Mouse (Mus musculus): Measurements from ENCODE around the gene Taok2.
"Not testable (repeated sequence)": the region's sequence is repeated elsewhere in the genome, so short reads cannot be mapped to it uniquely, and the experiment has no call there.

The Taok2 gene

DNA sequence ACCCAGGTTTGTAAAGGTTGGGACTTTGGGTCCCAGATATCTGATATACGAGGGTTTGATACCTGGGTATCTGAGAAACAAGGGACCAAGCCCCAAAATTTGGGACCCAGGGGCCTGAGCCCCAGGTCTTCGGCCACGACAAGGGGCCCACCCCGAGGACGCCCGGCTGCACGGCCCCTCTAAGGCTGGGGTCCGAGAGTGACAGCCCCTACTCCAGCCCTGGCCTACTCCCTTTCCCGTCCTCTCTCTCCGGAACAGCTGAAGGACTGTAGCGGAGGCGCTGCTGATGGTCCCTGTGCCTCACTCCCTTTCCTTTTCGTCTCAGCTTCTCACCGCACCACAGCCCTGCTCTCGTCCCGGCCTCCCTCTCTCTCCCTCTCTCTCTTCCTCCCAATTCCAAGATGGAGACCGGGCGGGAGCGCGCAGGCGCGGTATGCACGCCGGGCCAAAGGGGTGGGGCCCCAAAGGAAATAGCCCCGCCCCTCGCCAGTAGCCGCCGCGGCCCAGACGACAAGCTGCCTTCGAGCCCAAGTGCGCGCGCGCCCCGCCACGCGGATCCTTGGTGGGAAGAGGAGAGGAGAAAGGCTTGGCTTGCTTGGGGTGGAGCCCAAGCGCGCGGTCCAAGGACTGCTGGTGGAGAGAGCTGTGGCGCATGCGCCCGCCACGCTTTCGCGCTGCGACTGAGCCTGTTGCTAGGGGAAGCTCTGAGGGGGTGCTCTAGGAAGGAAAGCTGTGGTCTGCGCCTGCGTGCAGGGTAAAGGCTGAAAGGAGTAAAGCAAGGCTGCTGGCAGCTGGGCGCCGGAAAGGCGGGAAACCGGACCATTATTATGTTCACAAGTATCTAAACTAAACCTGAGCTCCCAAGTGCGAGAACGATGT is at the start of gene Taok2:
TSS of gene Taok2 (minus strand) at position 418 of the 879 bp plus-strand sequence.
- in situ Hi-C loops (cut with MboI, MseI), result no loop called here

DNA sequence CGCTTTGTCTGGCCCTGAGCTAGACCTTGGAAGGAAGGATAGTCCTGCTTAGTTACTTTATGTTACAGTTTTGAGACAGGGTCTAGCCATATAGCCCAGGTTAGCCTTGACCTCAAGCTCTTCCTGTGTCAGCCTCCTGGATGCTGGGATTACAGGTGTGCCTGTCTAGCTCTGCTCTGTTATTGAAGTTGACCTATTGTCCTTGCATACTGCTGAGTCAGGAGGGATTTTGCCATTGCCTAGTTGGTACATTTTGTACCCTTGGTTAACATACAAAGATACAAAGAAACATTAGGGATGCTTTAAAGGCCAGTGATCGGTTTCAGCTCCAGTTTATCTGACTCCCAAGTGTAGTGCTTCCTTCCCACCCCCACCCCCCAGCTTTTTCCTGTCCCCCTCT is 48.1 kb upstream of the Taok2 start:
- in situ Hi-C loops (cut with MboI, MseI), result no loop called here

GRCm38 (mm10) chr7:126929046-126929445 is 44.5 kb upstream of the Taok2 start:
- in situ Hi-C loops (cut with MboI, MseI), result no loop called here

DNA sequence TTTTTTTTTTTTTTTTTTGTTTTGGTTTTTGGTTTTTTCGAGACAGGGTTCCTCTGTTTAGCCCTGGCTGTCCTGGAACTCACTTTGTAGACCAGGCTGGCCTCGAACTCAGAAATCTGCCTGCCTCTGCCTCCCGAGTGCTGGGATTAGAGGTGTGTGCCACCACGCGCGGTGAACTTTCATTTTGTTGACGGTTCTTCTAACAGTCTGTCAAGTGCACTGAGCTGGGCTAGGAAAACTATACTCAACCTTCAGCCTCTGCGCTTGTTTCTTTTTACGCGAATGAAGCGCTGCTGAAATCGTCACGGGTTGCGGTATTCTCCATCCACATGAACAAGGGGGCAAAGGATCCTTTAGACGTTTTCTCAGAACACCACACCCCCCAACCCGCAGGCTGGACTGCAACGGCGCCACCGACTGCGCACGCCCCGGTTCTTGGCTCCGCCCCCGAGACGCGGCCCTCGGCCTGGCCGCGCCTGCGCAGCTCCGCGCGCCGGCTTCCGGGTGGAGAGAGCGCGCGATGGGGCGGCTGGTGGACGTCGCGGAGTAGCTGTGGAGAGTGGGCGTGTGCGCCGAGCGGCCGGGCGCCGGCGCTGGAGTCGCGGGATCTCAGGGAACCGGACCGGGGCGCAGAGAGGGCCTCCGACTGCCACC is 44.0 kb upstream of the Taok2 start, which contains the start of gene Kctd13:
TSS of gene Kctd13 (plus strand) at position 496 of the 654 bp plus-strand sequence.
- in situ Hi-C loops (cut with MboI, MseI), result no loop called here

- in situ Hi-C loops (cut with MboI, MseI), result no loop called here
These were observed 41.8 kb upstream of the Taok2 start for GRCm38 (mm10) chr7:126926299-126926698.

GRCm38 (mm10) chr7:126923999-126924398 is 39.5 kb upstream of the Taok2 start:
- in situ Hi-C loops (cut with MboI, MseI), result no loop called here

DNA sequence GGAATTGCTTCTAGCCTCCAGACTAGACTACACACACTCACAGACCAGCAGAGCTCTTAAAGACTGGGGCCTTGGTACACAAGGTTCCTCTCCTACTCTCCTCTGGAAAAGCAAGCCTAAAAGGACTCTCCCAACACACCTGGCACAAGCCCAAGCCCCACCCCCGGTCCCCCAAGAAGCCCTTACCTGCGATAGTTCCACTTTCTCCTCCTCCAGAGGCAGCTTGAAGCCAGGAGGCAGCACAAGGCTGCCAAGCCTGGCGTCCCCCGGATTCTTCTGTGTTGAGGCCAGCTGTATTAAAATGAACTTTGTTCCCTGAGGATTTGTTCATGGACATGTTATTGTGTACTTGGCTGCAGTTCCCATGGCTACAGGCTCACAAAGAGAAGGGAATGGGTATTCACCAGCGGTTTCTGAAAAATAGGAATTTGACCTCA is 38.1 kb upstream of the Taok2 start, which contains the start of gene Tmem219:
TSS of gene Tmem219 (minus strand) at position 294 of the 437 bp plus-strand sequence.
- in situ Hi-C loops (cut with MboI, MseI), result no loop called here

DNA sequence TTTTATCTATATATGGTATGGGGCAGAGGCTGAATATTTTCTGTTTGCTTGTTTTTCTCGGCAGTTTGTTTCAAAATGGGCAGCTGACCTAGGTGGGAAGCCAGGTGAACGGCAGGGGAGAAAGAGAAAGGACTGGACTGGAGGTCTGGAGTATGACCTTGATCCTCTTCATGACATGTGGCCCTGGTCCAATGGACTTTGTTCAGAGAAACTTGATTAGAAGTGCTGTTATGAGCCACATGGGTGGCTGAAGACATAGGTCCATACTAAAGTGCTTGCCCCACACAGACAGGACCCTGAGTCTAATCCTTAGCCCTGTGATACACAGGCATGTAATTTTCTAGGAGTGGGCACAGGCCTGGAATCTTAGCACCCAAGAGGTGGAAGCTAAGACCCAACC is 37.1 kb upstream of the Taok2 start:
- in situ Hi-C loops (cut with MboI, MseI), result no loop called here

DNA sequence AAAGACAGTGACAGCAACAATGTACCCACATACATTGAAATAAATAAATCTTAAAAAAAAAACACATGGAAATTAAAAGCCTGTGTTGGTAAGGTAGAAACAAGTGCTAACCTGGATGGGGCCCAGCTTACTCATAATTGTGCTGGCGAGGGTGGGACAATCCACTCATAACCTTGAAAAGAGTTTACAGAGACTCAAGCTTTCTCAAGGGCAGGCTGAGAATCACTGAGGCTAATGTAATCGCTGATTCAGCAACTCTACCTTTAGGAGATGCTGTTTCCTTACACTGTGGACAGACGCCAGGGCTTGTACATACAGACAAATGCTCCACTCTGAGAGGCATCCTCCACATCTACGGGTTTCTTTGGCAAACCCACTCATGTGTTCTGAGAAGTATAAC is 35.5 kb upstream of the Taok2 start:
- in situ Hi-C loops (cut with MboI, MseI), result no loop called here

GRCm38 (mm10) chr7:126918356-126918755 is 33.9 kb upstream of the Taok2 start:
- in situ Hi-C loops (cut with MboI, MseI), result not testable (repeated sequence)

DNA sequence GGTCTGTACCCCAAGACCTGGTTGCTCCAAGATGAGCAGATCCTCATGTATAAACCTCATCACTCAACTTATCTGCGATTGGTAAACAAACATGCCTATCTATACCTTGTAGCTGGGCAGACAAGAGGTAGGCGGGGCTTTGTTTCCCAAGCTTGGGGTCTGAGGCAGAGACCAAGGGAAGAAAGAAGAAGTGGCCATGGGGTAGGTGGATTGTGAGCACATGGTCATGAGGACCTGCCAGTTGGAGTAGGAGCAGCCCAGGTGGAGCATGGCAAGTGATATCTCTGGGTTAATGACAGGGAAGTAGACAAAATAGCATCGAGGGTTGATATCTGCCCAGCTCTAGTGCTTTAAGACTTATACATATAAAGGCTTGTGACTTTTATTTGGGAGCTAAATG is 30.3 kb upstream of the Taok2 start:
- in situ Hi-C loops (cut with MboI, MseI), result loop anchor here (5.0 kb wide), 1 partner anchor 98 kb away; no protein-coding TSS in a partner anchor

- in situ Hi-C loops (cut with MboI, MseI), result loop anchor here (5.0 kb wide), 1 partner anchor 87 kb away; no protein-coding TSS in a partner anchor
These were observed 21.1 kb upstream of the Taok2 start for GRCm38 (mm10) chr7:126905590-126905989.

DNA sequence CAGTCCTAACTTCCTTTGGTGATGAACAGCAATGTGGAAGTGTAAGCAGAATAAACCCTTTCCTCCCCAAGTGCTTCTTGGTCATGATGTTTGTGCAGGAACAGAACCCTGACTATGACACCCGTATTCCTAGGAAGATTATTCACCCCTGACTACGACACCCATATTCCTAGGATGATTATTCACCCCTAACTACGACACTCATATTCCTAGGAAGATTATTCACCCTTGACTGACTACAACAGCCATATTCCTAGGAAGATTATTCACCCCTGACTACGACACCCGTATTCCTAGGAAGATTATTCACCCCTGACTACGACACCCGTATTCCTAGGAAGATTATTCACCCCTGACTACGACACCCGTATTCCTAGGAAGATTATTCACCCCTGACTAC is 15.3 kb upstream of the Taok2 start:
- in situ Hi-C loops (cut with MboI, MseI), result loop anchor here (10.0 kb wide), 1 partner anchor 945 kb away; no protein-coding TSS in a partner anchor

GRCm38 (mm10) chr7:126898102-126898990 is 13.8 kb upstream of the Taok2 start:
- in situ Hi-C loops (cut with MboI, MseI), result loop anchor here (10.0 kb wide), 1 partner anchor 946 kb away; no protein-coding TSS in a partner anchor

DNA sequence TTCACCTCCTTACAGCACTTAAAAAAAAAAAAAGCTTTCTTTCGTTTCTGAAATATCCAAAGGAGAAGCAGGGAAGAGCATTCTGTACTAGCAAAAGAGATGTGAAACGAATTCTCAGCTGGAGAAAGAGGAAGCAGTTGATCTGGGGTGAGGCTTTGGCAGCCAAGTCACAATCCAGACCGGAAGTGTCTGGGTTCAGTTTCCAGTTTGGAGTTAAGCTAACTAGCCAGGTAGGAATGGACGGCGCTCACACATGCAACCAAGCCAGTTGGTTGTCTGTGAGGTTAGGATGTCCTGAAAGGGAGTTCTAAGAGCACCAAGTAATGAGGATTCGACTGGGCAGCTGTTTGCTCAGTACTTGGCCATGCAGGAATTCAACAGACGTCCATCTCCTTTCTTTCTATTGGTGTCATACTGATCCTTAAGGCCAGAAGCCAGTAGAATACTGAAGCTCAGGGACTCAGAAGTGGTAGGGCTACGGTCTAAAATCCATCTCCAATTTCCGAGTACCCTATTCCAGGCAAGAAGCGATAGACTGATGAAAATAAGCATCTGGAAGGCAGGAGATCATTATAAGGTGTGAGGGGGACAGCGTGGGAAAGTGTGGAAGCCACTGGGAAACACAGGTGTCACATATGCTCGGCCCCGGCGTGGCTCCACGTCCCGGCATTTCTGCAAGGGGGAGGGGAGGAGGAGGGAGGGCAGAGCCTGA is 13.0 kb upstream of the Taok2 start:
- in situ Hi-C loops (cut with MboI, MseI), result loop anchor here (10.0 kb wide), 1 partner anchor 947 kb away; no protein-coding TSS in a partner anchor

DNA sequence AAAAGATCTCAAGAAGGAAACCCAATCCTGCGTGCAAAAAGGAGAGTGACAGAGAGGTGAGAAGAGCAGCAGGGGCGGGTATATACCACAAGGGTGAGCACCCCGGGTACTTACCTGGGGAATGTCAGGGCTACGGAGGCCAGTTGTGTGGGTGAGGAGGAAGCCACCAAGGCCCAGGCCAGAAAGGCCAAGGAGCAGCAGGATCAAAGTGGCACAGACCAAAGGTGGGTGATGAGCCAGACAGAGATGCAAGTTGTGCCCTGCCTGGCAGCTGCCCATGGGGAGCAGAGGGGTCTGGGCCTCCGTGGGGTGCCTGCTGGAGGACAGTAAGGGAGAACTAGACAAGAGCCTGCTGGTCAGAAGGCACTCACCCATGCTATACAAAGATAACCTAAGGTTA is 12.4 kb upstream of the Taok2 start:
- in situ Hi-C loops (cut with MboI, MseI), result loop anchor here (10.0 kb wide), 1 partner anchor 948 kb away; no protein-coding TSS in a partner anchor

- in situ Hi-C loops (cut with MboI, MseI), result no loop called here
These were observed 4.3 kb upstream of the Taok2 start for GRCm38 (mm10) chr7:126888852-126889251.

- in situ Hi-C loops (cut with MboI, MseI), result no loop called here
These were observed 2.8 kb upstream of the Taok2 start for GRCm38 (mm10) chr7:126887281-126887680.

- in situ Hi-C loops (cut with MboI, MseI), result no loop called here
These were observed 747 bp downstream of the Taok2 start for GRCm38 (mm10) chr7:126883731-126884181.

DNA sequence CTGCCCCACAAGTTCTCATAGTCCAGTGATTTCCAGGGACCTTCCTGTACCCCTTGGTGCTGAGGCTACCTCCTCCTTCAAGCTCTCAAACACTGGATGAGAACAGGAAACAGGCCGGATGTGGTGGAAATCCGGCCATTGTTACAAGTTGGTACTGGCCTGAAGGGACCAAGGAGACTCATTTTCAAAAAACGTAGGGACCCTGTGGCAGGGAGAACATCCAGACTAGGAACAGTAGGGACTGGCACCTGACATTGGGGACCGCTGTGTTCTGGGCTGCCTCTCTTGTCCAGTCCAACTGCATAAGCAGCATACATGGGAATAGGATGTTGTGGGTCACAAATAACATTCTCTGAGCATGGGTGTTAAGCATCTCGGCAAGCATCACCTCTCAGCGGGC is 3.5 kb downstream of the Taok2 start:
- in situ Hi-C loops (cut with MboI, MseI), result no loop called here
